Mouse (Mus musculus) T-helper 17 cell (primary cell): ENCODE results near the gene Gpatch1.

ENCODE experiments used
- in situ Hi-C, 2 experiments: fragments of 300-600 bp; cut with MboI, MseI; formaldehyde crosslinking; loops; 1 replicate in 1 of 2; 2 replicates in 1 of 2; pipeline ENCODE4 v1.15.1; 2025; ENCODE audit warnings: high pct_unique_total_duplicates in 2 of 2

Gene Gpatch1

DNA sequence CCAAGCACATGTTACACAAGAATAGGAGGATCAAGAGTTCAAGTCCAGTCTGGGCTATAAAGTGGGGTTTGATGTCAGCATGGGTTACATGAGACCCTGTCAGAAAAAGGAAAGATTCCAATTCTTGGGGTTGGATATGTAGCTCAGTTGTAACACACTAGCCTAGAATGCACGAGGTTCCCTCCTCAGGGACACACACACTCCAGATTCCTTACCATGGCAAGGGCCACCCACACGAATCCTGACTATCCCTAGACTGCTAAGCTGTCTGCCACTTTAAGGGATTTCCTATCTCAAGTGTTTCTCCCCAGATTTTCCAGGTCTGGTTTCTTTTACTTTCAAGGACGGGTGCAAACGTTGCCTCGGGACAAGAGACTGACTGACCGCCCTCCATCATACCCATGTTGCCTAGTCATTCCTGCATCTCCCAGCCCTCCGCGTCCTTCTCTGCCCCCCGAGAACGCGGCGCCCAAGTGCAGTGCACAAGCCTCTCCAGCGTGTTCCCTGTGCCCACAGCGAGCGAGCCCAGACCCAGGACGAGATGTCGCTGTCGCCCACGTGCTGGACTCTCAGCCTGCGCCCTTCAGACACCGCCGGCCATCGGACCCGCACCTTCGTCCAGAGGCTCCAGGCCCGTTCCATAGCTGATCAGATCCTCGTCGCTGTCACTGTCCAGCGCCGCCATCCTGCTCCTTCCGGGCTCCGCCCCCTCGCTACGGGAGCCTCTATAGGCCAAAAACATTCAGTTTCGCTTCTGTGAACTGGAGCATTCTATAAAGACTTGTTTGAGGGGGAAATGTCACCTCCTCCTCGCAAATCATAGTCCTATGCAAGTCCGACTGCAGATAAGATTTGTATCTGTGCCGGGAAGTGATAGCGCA lies at the start of gene Gpatch1:
Gene Gpatch1, minus strand, starts transcription at position 712 of the 881 bp plus-strand sequence.
- in situ Hi-C loops: loop anchor here (5.0 kb wide), 2 partner anchors 74 to 86 kb away; no protein-coding TSS in a partner anchor

DNA sequence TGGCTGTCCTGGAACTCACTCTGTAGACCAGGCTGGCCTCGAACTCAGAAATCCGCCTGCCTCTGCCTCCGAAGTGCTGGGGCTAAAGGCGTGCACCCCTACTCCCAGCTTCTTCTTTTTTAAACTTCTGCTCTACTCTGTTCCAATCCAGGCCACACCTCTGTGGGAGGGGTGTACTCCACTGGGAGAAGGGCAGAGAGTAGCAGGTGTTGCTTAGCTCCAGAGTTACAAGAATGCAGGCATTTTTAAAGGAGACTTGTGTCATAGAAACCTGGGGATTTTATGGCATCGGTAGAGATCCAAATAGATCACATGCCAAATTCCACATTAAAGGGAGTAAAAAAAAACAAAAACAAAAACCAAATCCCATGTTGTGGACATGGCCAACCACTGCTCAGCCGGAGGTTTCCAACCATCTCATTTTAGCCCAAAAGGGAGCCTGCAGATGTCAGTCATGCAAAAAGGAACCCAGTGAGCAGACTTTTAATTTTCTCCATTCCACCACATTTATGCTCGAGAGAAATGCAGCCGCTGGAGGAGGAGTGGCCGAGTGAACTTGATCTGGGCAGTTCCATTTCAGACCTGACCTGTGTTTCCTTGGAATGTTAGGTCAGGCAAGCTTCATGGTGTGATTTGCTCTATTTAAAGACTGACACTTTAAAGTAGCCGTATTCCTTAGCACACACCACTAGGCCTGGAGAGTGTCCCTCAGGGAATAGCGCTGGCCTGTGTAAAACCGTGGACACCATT lies 47.1 kb upstream of the Gpatch1 start:
- in situ Hi-C loops: no loop called here

DNA sequence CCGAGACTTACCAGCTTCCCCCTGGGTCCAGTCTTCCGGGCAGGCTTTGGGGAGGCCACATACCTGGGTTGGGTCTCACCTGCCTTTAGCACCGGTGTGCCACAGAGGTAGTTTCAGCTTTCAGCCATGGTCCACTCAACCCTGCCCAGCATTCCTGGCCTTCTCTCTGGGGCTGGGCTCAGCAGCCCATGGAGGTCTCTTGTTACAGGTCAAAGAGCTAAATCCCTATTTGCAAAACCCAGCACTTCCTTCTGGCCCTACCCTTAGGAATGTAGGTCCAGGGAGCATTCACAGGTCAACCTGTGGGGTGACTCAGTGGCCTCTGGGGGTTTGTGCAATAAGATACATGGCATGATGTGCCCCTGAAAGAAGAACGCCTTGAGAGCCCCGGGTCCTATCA lies 44.6 kb upstream of the Gpatch1 start:
- in situ Hi-C loops: no loop called here

DNA sequence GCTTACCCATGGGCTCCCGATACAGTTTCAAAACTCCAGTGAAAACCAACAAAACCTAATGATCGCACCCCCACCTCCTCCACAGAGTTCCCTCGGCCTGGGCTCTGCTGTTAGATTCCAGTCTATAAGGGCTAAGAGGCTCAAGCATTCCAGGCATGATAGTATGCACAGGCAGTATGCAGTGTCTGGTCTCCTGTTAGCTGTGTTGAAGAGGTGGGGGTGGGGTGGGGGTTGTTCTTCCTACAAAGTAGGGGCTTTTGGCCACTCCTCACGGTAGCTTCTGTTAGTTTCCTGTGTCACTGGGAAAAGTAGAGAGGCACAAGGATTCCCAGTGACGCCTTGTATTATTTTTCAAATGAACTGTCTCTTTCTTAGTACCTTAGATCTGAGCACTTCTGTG lies 44.0 kb upstream of the Gpatch1 start:
- in situ Hi-C loops: no loop called here

DNA sequence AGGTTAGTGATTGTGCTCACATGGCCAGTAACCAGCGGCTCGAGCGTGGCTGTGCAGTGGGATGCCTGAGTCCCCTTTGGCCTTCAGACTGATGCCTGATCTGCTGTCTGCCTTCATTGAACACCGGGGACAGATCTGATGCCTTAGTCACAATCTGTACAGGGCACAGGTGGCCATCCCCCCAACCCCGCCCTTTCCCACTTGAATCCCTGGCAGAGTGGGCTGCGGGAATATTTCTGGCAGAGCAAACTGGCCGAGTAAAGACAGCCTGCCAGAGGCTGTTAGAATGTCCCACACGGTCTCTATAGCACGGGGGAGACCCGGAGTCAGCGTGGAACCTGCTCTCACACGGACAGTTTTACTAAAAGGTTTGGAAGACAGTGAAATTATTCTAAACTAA lies 39.4 kb upstream of the Gpatch1 start:
- in situ Hi-C loops: no loop called here

DNA sequence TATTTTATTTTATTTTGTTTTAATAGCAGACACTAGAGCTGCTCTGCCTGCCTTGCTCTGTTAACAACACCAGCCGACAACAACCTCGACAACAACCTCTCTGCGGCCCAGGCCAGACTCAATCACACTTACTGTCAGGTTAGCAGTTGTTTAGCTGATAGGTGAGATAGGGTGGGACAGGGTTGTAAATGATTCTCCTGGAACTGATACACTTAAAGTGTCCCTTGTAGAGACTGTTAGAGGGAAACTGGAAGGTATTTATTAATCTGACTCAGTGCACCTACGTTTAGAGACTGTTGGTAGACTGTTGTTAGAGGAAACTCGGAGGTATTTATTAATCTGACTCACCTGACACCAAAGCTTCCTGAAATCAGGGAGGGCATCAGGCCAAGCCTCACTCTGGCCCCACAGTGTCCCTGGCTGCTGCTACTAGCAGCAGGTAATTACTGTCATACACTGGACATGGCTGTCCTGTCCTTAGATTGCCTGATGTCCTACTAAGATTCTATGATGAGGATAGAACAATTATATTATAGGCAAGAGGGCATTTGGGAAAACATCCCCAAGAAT lies 37.1 kb upstream of the Gpatch1 start:
- in situ Hi-C loops: no loop called here

DNA sequence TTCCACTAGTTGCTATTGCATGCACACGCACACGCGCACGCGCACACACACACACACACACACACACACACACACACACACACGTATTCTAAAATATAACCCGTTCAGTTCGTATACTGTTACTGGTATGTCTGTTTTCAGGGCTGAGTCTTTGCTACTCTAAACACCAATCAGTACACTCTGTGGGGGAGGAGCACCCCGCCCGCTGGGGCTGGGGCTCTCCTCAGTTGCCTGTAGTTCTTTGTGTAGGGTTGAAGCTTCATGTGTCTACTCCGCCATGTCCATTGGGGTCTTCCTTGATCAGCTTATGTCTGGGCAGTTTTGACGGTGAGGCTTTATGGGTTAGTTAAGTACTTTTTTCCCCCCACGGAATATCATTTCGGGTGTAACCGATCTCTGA lies 35.1 kb upstream of the Gpatch1 start:
- in situ Hi-C loops: no loop called here

DNA sequence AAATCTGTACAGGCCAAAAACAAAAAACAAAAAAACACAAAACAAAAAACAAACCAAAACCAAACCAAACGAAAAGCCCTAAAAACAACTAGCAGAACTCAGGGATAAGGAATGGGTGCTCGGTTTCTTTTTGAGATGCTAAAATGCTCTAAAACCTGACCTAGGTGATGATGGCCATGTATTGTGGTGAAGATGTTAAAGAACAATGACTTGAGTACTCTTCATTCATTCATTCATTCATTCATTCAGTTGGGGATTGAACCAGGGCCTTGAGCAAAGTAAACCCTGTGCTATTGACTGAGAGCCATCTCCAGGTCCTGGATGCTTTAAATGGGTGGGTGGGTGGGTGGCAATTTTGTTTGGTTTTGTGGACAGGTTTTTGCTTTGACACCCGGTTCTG lies 32.9 kb upstream of the Gpatch1 start:
- in situ Hi-C loops: no loop called here

DNA sequence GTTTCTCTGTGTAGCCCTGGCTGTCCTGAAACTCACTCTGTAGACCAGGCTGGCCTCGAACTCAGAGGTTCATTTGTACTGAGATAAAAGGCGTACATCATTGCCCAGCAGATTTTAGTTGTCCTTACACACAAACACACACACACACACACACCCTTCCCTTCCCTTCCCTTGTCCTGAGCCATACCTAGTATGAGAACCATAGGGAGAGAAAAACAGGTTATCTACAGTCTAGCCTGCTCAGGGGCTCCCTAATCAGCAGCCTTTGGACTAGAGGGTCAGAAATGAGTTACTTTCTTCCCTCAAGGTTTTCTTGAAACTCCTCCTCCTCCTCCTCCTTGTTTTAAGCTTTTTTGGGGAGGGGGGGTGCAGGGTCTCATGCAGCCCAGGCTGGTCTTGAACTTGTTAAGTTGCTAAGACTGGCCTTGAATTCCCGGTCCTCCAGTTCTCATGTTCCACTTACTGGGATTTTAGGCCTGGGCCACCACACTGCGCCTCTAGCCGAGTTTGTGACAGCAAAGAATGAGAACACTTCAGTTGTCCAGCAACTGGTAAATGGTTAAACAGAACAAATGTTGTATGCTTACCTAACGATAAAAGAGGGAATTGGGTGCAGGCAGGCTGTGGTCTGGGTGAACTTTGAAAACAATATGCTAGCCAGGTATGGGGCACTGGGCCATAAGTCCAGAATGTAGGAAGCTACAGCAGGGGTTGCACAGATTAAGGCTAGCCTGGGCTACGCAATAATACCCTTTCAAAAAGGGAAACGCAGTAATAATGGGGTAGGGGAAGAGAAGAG lies 31.8 kb upstream of the Gpatch1 start:
- in situ Hi-C loops: no loop called here

DNA sequence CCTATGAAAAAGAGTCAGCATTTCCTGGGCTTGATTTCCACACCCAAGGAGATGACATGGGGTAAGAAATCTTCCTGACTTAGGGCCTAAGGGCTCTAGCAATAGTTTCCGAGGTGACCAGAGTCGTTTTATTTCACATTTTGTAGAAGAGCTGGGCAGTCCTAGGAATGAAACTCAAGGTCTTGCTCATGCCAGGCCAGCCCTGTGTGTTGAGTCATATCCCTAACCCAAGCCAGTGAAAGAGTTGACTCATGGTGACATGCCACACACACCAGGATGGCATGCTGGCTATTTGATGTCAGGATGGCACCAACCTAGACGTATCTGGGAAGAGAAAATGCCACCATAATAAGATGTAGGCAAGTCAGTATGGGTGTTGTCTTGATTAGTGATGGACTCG lies 30.8 kb upstream of the Gpatch1 start:
- in situ Hi-C loops: no loop called here

DNA sequence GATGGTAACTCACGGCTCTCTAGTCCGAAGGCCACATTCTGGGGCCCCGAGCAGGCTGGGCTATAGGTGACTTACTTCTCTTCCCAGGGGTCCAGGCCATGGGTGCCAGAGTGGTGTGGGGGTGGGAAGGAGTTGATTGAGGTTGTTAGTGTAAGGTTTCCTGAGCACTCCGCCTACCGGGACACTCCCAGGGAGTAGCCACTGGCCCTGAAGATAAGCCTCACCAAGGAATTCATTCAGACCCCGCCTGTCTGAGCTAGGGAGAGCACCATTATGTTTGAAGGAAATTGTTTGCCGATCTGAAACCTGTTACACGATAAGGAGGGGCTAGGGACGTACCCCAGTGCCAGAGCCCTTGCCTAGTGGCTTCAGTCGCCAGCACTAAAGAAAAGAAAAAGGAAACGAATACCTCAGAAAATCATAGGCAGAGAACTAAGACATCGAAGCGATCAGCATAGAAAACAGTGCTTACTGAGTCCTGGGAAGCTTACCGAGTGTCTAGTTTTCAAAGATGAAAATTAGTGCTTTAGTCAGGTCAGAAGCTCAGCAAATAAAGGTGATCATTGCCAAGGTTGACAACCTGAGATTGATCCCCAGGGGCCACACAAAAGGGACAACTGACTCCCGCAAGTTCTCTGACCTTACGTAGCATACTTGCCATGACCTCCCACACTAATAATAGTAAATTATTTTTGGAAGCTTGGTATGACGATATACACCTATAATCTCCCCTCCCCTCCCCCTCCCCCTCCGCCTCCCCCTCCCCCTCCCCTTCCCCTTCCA lies 29.9 kb upstream of the Gpatch1 start:
- in situ Hi-C loops: no loop called here

DNA sequence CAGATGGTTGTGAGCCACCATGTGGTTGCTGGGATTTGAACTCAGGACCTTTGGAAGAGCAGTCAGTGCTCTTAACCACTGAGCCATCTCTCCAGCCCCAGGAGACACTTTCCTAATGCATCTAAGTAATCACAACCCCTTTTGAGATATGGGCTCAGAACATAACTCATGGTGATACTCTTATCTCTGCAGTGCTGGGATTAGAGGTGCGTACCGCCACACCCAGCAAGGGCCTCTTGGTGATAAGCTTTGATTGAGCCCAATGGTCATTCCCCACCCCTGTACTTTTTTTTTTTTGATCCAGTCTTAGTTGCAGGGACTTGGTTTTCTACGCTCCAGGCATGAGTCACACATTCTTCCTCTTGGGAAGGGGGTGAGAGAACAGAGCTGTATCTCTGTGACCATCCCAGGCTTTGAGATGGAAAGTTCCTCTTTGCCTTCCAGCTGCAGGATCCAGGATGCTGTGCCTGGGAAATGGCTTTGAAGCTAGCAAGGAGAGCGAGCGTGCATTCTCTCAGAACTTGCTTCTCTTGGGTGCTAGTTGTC lies 26.6 kb upstream of the Gpatch1 start:
- in situ Hi-C loops: no loop called here

DNA sequence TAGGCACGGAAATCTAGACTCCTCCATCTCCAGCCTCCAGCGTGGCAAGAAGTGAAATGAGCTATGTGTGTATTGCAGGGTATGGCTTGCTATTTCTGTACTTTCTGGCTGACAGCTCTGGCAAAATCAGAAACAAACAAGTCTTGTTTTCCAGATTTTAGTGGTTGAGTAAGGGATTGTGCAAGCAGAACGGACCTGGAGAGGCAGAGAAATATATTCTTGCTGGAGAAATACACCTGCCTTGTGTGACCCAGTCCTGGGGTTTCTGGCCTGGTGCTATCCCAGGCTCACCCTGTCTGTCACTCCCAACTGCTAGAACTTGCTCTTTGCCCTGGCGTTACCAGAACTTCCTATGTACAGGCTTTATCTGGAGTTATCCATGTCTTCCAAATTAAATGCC lies 24.3 kb upstream of the Gpatch1 start:
- in situ Hi-C loops: no loop called here

DNA sequence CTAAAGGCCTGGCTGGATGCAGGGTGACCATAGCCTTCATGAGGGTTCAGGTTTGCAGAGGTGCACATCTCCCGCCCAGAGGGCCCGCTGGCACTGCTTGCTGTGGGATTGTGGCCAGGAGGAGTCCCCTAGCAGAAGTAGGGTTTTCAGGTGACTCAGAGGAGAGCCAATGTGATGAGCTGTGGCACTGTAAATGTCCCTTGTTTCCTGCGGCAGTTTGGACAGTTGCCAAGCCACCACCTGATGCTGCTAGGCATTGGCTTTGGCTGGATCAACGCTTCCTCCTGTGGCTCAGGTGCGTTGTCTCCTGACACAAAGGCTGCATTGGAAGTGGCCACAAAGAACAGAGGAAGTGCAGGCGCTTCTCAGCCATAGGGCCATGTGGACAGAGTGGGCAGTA lies 23.0 kb upstream of the Gpatch1 start:
- in situ Hi-C loops: no loop called here

DNA sequence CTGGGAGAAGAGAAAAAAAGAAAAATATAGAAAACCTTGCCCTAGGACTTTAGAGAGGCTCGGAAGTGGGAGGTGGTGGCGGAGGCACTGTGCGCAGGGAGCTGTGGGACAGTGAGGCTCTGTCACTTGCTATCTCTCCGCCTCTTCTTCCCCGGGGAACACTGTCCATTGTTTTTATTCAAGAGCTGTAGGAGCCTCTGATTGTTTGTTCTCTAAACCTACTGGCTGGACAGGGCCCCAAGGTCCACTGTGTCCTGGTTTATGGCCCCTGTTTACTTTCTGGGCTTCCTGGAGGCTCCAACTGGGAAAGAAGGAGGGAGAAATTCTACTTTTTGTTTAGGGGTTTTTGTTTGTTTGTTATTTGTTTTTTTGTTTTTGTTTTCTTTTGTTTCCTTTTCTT lies 22.0 kb upstream of the Gpatch1 start:
- in situ Hi-C loops: no loop called here

DNA sequence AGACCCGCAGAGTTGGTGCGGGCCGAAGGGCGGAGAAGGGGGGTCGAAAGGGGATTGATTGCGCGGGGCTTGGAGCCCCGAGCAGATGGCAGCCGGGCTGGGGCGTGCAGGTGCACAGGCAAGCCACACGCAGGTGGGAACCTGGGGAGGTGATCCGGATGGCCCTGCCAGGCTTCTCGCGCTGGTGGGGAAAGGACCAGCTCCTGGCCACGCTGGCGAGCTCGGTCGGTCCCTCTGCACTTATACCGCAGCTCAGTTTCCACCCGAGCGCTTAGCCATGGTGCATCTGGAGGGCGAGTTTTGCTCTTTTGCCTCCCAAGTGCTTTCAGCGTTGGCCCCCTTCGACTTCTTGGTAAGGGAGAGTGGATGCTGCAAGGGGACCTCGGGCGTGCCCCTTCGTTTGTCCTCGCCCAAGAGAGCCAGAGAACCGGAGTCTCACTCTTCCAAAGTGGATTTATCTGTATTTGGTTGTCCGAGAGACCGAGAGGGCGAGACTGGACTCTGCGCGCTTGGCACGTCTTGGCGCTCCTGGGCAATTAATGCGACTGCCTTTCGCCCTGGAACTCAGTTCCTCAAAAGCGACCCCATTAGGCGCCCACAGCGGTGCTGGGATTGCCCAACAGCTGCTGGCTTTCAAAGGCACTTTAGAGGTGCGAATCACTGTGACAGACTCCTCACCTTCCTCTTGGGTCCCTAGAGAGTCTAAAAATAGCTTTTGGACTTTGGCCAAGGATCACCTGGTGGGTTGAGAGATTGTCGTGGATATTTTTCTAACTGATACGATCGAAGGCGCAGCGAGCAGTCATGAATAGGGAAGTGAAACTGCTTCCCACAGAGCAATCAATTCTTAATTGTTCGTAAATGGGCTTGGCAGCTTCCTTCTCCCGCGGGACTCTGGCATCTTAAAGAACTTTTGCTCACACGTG lies 16.6 kb upstream of the Gpatch1 start:
- in situ Hi-C loops: loop anchor here in 1 of 2 experiments (5.0 kb wide), 1 partner anchor 277 kb away; the partner anchor contains the start of gene Cebpg

DNA sequence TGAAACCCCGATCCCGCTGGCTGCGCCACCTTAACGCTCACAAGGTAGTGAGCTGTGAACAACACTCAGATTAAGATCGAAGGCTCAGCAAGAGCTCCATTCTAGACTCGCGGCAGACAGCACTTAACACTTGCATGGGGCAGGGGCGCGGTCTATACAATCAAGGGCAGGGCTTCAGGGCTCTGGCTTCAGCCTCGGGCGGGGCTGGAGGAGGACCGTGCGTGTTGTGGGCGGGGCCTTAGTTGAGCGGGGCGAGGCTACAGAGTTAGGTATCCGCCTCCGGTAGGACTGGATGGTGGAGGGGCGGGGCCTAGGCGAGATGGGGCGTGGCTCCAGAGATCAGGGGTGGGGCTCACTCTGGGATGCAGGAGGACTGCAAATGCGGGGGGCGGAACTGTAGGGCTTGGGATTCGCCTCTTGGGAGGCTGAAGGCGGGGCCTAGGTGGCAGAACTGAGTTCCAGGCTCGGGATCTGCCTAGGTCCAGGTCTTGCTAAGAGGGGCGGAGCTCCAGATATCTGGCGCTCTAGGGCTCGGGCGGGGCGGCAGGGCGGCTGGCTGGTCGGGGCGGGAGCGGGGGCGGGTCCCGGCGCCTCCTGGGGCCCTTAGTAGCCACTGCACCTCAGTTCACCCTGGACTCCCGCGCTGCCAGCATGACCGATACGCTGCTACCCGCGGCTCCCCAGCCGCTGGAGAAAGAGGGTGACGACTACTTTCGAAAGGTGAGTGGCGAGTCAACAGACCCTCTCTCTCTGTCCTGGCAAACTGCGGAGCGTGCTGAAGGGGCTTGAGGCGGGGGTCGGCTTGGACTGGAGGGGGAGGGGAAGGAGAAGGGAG lies 15.7 kb upstream of the Gpatch1 start, which contains the start of gene Rhpn2:
Gene Rhpn2, plus strand, starts transcription at position 479 of the 835 bp plus-strand sequence.
- in situ Hi-C loops: no loop called here

DNA sequence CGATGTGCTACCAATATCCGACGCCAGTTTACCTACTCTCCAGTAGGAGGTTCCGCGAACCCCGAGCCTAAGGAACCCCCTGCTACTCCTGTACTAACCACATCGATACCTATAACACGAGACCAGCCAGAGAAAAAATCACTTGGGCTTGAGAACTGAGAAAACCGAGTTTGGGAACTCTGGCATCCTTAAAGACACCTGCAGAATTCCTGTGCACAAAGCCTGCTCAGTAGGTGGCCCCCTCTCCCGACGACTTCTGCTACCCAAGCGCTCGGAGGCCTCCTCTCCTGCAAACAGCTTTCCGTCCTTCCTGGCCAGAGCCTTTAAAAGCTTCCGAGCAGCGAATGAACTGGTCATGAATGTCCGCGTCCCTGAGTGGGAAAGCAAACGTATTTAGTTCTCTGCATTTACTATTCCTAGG lies 15.0 kb upstream of the Gpatch1 start:
- in situ Hi-C loops: no loop called here
